Mouse (Mus musculus): Measurements from ENCODE around the gene Wdr1. TPM values are rescaled to one million over a fixed set of nuclear protein-coding genes. Genes with fewer than 3 reads are reported as not detected.

Gene Wdr1
- polyA plus RNA-seq, 1 experiment from 2014 or later = 176 TPM

DNA sequence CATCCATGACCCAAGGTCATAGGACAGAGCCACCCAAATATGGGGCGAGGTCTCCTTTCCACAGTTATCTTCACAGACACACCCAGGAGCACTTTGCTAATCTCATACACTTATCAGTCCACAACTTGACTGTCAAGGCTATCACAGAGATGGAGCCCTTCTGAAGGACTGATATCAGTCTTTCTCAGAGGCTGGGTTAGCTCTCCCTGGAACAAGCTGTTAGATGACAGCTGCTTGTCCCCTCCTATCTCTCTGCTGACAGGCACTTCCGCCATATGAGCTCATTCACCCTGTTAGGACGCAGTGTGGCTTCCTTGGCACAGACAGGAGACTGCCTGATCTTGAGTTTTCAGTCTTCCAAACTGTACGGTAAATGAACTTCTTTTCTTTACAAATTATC, 53.5 kb downstream of the Wdr1 start:
- 88% methylated on average over 4 of the region's 4 CpGs for WGBS
- H3K27me3 ChIP-seq = no peaks in the 10 kb centered on the region
- no peaks in the 10 kb centered on the region for H3K9me3 ChIP-seq
- H3K4me2 ChIP-seq (replicated peaks) = no peak overlapping the region
- no peak overlapping the region for H3K27ac ChIP-seq (replicated peaks)
- ATAC-seq (replicated peaks) = no peak
- H3K4me3 ChIP-seq = no peak overlapping the region
- no peaks in the 10 kb centered on the region for H3K4me1 ChIP-seq
- H3K9ac ChIP-seq (replicated peaks) = no peak overlapping the region
- no peaks in the 10 kb centered on the region for H3K36me3 ChIP-seq

DNA sequence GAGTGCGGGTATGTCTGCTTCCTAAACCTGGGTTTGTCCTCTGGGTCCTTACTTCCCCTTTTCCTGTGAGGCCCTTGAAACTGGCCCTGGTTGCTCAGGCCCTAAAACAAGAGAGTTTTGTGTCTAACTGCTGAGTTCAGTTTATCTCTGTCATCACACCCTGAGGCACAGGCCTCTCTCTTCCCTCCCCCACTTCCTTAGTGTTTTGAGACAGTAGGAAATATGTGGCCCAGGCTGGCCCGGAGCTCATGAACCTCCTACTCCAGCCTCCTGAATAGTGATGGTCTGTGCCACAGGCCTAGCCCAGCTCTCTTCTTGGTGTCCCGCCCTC, 57.6 kb downstream of the Wdr1 start:
- Histone ChIP-seq H3K4me3 (no peak overlapping the region), H3K27me3 (no peaks in the 10 kb centered on the region), H3K4me1 (no peaks in the 10 kb centered on the region), H3K4me2 (replicated peaks) (no peak overlapping the region), H3K27ac (replicated peaks) (no peak overlapping the region), H3K9me3 (no peaks in the 10 kb centered on the region), H3K36me3 (no peaks in the 10 kb centered on the region), H3K9ac (replicated peaks) (no peak overlapping the region)
- 95% methylated on average over 3 of the region's 3 CpGs for WGBS
- ATAC-seq (replicated peaks) = no peak

DNA sequence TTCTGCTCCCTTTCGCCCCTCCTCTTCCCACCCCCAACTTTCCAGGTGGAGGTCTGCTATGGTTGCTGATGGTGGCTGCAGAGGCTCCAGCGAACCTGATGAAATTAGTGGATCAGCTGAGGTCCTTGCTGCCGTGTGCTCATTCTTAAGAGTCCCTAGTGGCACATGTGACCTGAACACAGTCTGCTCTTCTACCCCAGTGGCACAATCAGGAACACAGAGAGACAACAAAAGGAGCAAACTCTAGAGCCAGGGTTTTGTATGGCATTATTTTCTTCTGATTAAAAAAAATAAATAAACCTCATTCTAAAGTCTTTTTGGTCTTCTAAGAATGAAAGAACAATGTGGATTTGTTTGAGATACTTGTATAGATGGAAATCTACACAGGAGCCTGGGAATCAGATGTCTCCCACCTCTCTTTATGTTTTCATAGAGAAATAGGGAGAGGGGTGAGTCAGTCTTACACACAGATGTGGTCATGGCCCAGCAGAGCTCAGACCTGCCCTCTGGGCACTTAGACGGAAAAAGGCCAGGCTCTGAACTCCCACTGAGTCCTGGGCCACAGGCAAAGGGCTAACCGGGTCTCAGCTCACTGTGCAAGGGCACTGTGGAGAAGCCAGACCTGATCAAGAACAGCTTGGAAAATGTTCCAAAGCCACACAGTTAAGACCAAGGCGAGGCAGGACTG, 58.1 kb downstream of the Wdr1 start:
- Histone ChIP-seq H3K9me3 (no peaks in the 10 kb centered on the region), H3K4me1 (no peaks in the 10 kb centered on the region), H3K4me2 (replicated peaks) (no peak overlapping the region), H3K27me3 (no peaks in the 10 kb centered on the region), H3K4me3 (no peak overlapping the region), H3K36me3 (no peaks in the 10 kb centered on the region), H3K9ac (replicated peaks) (no peak overlapping the region), H3K27ac (replicated peaks) (no peak overlapping the region)
- ATAC-seq (replicated peaks) = no peak
- WGBS = 70% methylated on average over 6 of the region's 6 CpGs

DNA sequence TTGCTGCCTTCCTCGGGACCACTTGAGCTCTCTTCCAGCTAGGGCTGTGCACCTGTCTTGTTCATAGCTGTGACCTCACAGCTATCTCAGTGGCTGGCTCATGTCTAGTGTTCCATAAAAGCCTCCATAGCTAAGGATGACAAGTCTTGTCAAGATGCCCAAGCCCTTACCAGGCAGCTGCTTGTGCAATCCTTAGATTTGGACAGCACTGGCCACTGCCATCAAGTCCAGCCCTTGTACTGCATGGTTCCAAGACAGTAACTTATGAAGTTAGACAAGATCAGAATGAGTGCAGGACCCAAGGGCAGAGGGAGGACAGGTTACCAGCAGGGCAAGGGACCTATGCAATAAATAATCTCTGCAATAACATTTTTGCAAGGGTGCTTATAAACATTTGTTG, 58.9 kb downstream of the Wdr1 start:
- no peak overlapping the region for H3K4me3 ChIP-seq
- H3K9ac ChIP-seq (replicated peaks) = no peak overlapping the region
- ATAC-seq (replicated peaks) = no peak
- 84% methylated on average over 1 of the region's 1 CpGs for WGBS
- no peaks in the 10 kb centered on the region for H3K9me3 ChIP-seq
- no peak overlapping the region for H3K4me2 ChIP-seq (replicated peaks)
- H3K4me1 ChIP-seq = no peaks in the 10 kb centered on the region
- H3K27ac ChIP-seq (replicated peaks) = no peak overlapping the region
- no peaks in the 10 kb centered on the region for H3K27me3 ChIP-seq
- no peaks in the 10 kb centered on the region for H3K36me3 ChIP-seq

DNA sequence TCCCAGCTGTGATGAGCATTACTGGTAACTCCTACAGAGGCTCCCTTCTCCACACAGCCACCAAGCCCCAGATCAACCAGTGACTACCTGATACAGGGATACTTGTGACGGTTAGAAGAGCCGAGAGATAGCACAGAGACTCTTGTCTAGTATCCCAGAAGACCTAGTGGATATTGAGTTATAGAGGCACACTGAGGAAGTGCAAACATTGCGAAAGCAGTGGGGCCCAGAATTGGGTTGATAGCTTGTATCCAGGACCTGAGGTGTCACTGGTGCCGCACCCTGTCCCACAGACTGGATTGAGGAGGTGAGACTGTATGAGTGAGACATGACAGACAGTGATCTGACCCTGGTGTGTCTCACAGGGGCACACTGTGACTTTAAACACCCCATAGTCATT, 60.0 kb downstream of the Wdr1 start, which contains the start of gene Slc2a9:
Gene Slc2a9, minus strand, starts transcription at position 152 of the 400 bp plus-strand sequence.
- Histone ChIP-seq H3K27ac (replicated peaks) (no peak within 1 kb of the TSS), H3K4me2 (replicated peaks) (no peak within 1 kb of the TSS), H3K9me3 (no peaks in the 10 kb centered on the region), H3K9ac (replicated peaks) (no peak within 1 kb of the TSS), H3K4me1 (no peaks in the 10 kb centered on the region), H3K27me3 (no peaks in the 10 kb centered on the region), H3K36me3 (no peaks in the 10 kb centered on the region), H3K4me3 (no peak within 1 kb of the TSS)
- WGBS = 95% methylated on average over 4 of the region's 4 CpGs
- no peak for ATAC-seq (replicated peaks)

DNA sequence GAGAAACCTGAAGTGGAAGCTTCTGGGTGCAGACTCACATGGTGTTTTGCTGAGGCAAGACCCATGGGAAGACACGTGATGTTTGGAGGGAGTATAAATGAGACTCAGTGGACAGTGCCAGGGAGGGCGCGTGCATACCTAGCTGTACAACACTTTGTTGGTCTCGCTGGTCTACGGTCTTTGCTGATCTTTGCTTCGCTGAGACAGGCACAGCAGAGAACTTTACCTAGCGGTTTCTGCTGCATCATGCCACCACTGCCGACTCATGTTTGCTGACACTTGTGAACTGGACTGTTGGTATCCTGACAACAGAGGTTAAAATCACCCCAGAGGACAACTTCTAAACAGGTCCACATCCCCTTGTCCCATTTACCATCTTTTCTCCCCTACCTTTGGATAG, 63.0 kb downstream of the Wdr1 start:
- no peak for ATAC-seq (replicated peaks)
- no peaks in the 10 kb centered on the region for H3K36me3 ChIP-seq
- no peaks in the 10 kb centered on the region for H3K4me1 ChIP-seq
- H3K4me3 ChIP-seq = no peak overlapping the region
- H3K27ac ChIP-seq (replicated peaks) = no peak overlapping the region
- 93% methylated on average over 8 of the region's 8 CpGs for WGBS
- H3K27me3 ChIP-seq = no peaks in the 10 kb centered on the region
- no peak overlapping the region for H3K4me2 ChIP-seq (replicated peaks)
- no peak overlapping the region for H3K9ac ChIP-seq (replicated peaks)
- H3K9me3 ChIP-seq = no peaks in the 10 kb centered on the region

DNA sequence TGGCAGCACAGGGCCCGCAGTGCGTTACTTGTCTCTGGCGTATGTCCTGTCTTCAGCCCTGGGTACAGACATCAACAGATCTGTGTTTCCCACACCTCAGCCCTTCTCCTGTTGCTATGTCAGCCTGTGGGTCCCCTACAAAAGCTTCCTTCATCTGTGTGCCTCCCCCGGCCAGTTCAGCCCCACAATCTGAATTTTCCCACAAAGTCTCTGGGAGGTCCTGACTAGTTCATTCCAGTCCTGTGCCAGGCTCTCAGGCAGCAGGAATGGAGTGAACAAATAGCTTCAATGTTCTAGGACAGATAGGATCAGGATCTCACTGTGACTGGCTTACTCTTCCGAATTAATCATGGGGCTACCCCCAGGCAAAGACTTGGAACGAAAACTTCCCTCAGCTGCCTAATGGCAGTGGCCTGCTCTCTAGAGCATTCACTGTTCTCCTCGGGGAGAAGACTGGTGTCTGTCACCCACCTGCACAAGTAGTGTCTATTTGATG, 63.7 kb downstream of the Wdr1 start:
- ATAC-seq (replicated peaks) = no peak; the same call in 1 of the 2 replicates
- no peaks in the 10 kb centered on the region for H3K9me3 ChIP-seq
- no peaks in the 10 kb centered on the region for H3K36me3 ChIP-seq
- no peak overlapping the region for H3K4me2 ChIP-seq (replicated peaks)
- no peak overlapping the region for H3K9ac ChIP-seq (replicated peaks)
- no peak overlapping the region for H3K27ac ChIP-seq (replicated peaks)
- 69% methylated on average over 7 of the region's 7 CpGs for WGBS
- H3K4me3 ChIP-seq = no peak overlapping the region
- H3K27me3 ChIP-seq = no peaks in the 10 kb centered on the region
- no peaks in the 10 kb centered on the region for H3K4me1 ChIP-seq

DNA sequence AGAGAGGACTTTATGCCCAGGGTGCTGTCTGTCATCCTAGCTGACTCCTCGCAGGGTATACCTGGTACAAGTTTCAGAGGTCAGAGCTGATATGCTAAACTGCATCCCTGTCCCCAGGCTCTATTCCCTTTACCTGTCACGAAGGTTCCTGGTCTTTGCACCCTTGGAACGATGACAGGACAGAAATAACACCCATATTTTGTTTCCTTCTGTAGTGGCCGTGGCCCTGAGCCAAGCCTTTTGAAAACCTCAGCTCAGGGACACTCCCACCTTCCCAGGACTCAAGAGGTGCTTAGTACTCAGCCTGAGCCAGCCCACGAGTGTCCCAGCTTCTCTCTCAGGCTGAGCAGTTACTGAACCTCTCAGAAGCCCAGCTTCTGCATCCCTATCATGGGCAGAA, 64.5 kb downstream of the Wdr1 start:
- no peak overlapping the region for H3K4me3 ChIP-seq
- H3K4me1 ChIP-seq = no peaks in the 10 kb centered on the region
- no peaks in the 10 kb centered on the region for H3K27me3 ChIP-seq
- H3K9me3 ChIP-seq = no peaks in the 10 kb centered on the region
- H3K36me3 ChIP-seq = no peaks in the 10 kb centered on the region
- no peak overlapping the region for H3K27ac ChIP-seq (replicated peaks)
- ATAC-seq (replicated peaks) = no peak
- 68% methylated on average over 5 of the region's 5 CpGs for WGBS
- H3K9ac ChIP-seq (replicated peaks) = no peak overlapping the region
- H3K4me2 ChIP-seq (replicated peaks) = no peak overlapping the region

DNA sequence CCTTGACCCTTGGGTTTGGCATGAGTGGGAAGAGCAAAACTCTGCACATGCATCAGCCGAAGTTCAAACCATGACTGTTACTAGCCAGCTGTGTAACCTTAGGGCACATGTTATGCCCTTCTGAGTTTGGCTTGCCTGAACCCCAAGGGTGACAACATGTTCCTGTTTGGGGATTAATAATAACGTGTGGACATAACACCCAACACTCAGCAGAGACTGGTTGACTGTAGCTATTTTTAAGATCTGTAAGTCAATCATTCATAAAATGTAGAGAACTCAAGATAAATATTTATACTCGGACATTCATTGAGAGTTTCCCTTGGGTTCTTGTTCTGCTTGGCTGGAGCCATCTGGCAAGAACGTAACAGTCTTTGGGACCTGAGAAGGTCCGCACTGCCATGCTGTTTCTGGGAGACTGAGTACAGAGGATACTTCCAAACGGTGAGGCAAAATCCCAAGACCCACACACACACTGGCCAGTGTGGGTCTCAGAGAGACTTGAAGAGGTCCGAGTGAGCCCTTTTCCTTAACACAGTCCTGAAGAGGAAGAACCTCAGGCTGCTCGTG, 66.4 kb downstream of the Wdr1 start:
- no peak overlapping the region for H3K9ac ChIP-seq (replicated peaks)
- no peak for ATAC-seq (replicated peaks)
- H3K4me1 ChIP-seq = no peaks in the 10 kb centered on the region
- H3K27me3 ChIP-seq = no peaks in the 10 kb centered on the region
- H3K4me3 ChIP-seq = no peak overlapping the region
- H3K9me3 ChIP-seq = no peaks in the 10 kb centered on the region
- H3K36me3 ChIP-seq = no peaks in the 10 kb centered on the region
- WGBS = 86% methylated on average over 8 of the region's 8 CpGs
- H3K27ac ChIP-seq (replicated peaks) = no peak overlapping the region
- H3K4me2 ChIP-seq (replicated peaks) = no peak overlapping the region

DNA sequence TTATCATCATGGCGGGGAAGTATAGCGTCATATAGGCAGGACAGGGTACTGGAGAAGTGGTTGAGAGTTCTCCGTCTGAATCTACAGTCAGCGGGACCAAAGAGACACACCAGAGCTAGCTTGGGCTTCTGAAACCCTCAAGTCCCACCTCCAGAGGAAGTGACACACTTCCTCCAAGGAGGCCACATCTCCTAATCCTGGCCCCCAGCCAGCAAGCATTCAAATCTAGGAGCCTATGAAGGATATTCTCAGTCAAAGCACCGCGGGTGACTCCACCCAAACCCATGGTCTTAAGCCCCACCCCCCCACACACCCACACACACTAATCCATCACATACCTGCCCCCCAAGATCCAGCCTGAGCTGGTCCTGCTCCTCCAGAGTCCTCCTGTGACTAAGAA, 69.1 kb downstream of the Wdr1 start:
- H3K4me2 ChIP-seq (replicated peaks) = no peak overlapping the region
- no peak overlapping the region for H3K27ac ChIP-seq (replicated peaks)
- ATAC-seq (replicated peaks) = no peak
- no peak overlapping the region for H3K4me3 ChIP-seq
- no peak overlapping the region for H3K9ac ChIP-seq (replicated peaks)
- H3K36me3 ChIP-seq = no peaks in the 10 kb centered on the region
- H3K27me3 ChIP-seq = no peaks in the 10 kb centered on the region
- H3K4me1 ChIP-seq = no peaks in the 10 kb centered on the region
- no peaks in the 10 kb centered on the region for H3K9me3 ChIP-seq
- 94% methylated on average over 6 of the region's 6 CpGs for WGBS

DNA sequence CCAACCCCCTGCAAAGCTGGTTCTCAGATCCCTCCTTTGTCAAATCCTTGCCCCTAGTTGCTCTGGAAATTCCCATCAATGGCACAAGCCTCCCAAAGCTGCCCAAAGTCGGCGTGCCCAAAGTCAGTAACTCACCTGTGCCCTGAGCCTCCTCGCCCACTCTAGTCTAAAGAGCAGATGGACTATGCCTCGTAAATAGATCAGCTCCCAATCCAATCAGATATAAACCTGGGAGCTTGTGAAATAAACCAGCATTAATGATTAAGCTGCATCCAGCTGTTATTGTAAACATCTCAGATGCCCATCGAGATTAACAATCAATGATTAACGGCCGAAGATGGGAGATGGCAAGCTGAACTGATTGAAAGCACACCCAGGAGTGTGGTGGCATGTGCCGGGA, 71.3 kb downstream of the Wdr1 start:
- WGBS = 85% methylated on average over 8 of the region's 8 CpGs
- Histone ChIP-seq H3K4me1 (no peaks in the 10 kb centered on the region), H3K4me2 (replicated peaks) (no peak overlapping the region), H3K36me3 (no peaks in the 10 kb centered on the region), H3K27me3 (no peaks in the 10 kb centered on the region), H3K9me3 (no peaks in the 10 kb centered on the region), H3K4me3 (no peak overlapping the region), H3K27ac (replicated peaks) (no peak overlapping the region), H3K9ac (replicated peaks) (no peak overlapping the region)
- ATAC-seq (replicated peaks) = no peak

DNA sequence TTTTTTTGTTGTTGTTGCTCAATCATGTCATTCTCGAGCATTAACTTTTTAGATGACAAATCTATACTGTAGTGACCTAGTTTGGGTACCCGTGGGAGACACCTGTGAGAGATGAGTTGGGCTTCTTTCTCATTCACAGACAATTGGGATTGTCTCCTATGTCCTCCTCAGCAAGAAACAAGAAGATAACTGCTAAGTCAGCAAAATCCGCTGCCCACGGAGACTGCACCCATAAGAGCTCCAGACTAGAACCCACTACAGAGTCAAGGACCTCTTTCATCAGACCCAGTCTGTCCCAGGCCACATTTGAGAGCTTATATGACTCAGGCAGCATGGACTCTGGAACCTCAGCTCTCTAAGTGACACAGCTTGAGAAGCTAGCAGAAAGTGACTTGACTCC, 73.3 kb downstream of the Wdr1 start:
- Histone ChIP-seq H3K9ac (replicated peaks) (no peak overlapping the region), H3K27me3 (no peaks in the 10 kb centered on the region), H3K9me3 (no peaks in the 10 kb centered on the region), H3K4me3 (no peak overlapping the region), H3K36me3 (no peaks in the 10 kb centered on the region), H3K4me1 (no peaks in the 10 kb centered on the region), H3K4me2 (replicated peaks) (no peak overlapping the region), H3K27ac (replicated peaks) (no peak overlapping the region)
- no peak for ATAC-seq (replicated peaks)
- 87% methylated on average over 4 of the region's 4 CpGs for WGBS
